Mouse (Mus musculus) lung, postnatal 0 days (tissue): ENCODE data around the gene Hist2h3b. TPM values are rescaled to one million over a fixed set of nuclear protein-coding genes. Genes with fewer than 3 reads are reported as not detected.
"Not testable (repeated sequence)": the region's sequence is repeated elsewhere in the genome, so short reads cannot be mapped to it uniquely, and the experiment has no call there.

Experiments used
- ATAC-seq: fragments of 200-750 bp; cut with Nextera tagmentation; 2 replicates; pipeline ENCODE4 v1.8.0; 2017; ENCODE audit warnings: moderate library complexity
- DNase-seq: peaks from one replicate; pipeline ENCODE4 v3.0.0-alpha.2; 2016; ENCODE audit warnings: low spot score
- H3K27ac ChIP-seq: fragments of 300-500 bp; sonication (generic); 2 replicates; pipeline ENCODE4 v1.5.1; 2014; ENCODE audit warnings: antibody characterized with exemption, mild to moderate bottlenecking, low read length, mixed read lengths
- H3K27me3 ChIP-seq: fragments of 300-500 bp; sonication (generic); replicated peaks from 2 replicates; pipeline ENCODE4 v1.6.1; 2014; ENCODE audit warnings: low read length, mixed read lengths; ENCODE audit not compliant: insufficient read depth
- H3K36me3 ChIP-seq: fragments of 300-500 bp; sonication (generic); 2 replicates; pipeline ENCODE4 v1.6.1; 2014; ENCODE audit warnings: low read length, mixed read lengths; ENCODE audit not compliant: insufficient read depth
- H3K4me1 ChIP-seq: fragments of 300-500 bp; sonication (generic); 2 replicates; pipeline ENCODE4 v1.6.1; 2014; ENCODE audit warnings: antibody characterized with exemption, low read depth, low read length, mixed read lengths; ENCODE audit not compliant: insufficient read depth
- H3K4me2 ChIP-seq: fragments of 300-500 bp; sonication (generic); replicated peaks from 2 replicates; pipeline ENCODE4 v1.6.1; 2014; ENCODE audit warnings: low read depth, mild to moderate bottlenecking, low read length, moderate library complexity, mixed read lengths
- H3K4me3 ChIP-seq: fragments of 300-500 bp; sonication (generic); 2 replicates; pipeline ENCODE4 v1.5.1; 2014; ENCODE audit warnings: low read depth, low read length
- H3K9ac ChIP-seq: fragments of 300-500 bp; sonication (generic); replicated peaks from 2 replicates; pipeline ENCODE4 v1.6.1; 2014; ENCODE audit warnings: low read depth, mild to moderate bottlenecking
- H3K9me3 ChIP-seq: fragments of 300-500 bp; sonication (generic); 2 replicates; pipeline ENCODE4 v1.6.1; 2016; ENCODE audit warnings: low read length, mixed read lengths
- CTCF ChIP-seq: IDR thresholded peaks from 2 replicates; pipeline ENCODE4 v1.5.1; 2016; ENCODE audit warnings: antibody characterized with exemption, mild to moderate bottlenecking
- EP300 ChIP-seq: IDR thresholded peaks from 2 replicates; pipeline ENCODE4 v1.6.1; 2016; ENCODE audit warnings: antibody characterized with exemption, mild to moderate bottlenecking, control low read depth
- WGBS: fragments of 180-500 bp; shearing (Covaris S2); extraction: QIAGEN DNeasy Blood & Tissue Kit; methylation state at CpG from one replicate; pipeline ENCODE4 v1.1.7; 2014; 5-methylcytosine and 5-hydroxymethylcytosine counted together
- polyA plus RNA-seq: library from polyadenylated mRNA; unstranded; fragments of >200 nt; fragmentation: Nextera tagmentation; extraction: Ambion mirVana; gene quantifications from 2 replicates; pipeline ENCODE4 v1.2.1, GENCODE M21; 2015

The Hist2h3b gene
- polyA plus RNA-seq, 1 experiment from 2014 or later = 12.5 TPM

- H3K4me3 ChIP-seq = no peak overlapping the region
- ATAC-seq (no peak), DNase-seq (peak; percentile 64)
- H3K9me3 ChIP-seq = no peaks in the 10 kb centered on the region
- no peak overlapping the region for H3K4me2 ChIP-seq
- H3K36me3 ChIP-seq = no peaks in the 10 kb centered on the region
- H3K27me3 ChIP-seq = no peaks in the 10 kb centered on the region
- TF ChIP-seq EP300 = no peak
- peak; percentile 65 for TF ChIP-seq CTCF
- H3K27ac ChIP-seq = no peak overlapping the region
- H3K9ac ChIP-seq = no peak overlapping the region
- no peaks in the 10 kb centered on the region for H3K4me1 ChIP-seq
- 16% methylated on average over 4 of the region's 4 CpGs for WGBS
These were observed 16.0 kb downstream of the Hist2h3b start for GRCm38 (mm10) chr3:96284457-96284856.

DNA sequence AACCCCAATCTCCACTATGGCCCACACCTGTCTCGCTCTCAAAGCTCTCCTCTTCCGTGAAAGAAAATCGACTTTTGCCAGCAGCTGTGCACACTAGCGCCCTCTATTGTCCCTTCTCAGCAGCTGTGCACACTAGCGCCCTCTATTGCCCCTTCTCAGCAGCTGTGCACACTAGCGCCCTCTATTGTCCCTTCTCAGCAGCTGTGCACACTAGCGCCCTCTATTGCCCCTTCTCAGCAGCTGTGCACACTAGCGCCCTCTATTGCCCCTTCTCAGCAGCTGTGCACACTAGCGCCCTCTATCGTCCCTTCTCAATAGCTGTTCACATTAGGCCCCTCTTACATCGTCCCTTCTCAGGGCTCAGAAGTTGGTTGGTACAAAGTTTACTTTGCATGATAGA is 18.9 kb downstream of the Hist2h3b start:
- not testable (repeated sequence) for H3K4me2 ChIP-seq, H3K4me3 ChIP-seq, ATAC-seq, H3K36me3 ChIP-seq, H3K9me3 ChIP-seq, H3K27me3 ChIP-seq, H3K4me1 ChIP-seq, H3K9ac ChIP-seq, DNase-seq, H3K27ac ChIP-seq
- 87% methylated on average over 11 of the region's 11 CpGs for WGBS
- peak; percentile 89 for TF ChIP-seq CTCF

DNA sequence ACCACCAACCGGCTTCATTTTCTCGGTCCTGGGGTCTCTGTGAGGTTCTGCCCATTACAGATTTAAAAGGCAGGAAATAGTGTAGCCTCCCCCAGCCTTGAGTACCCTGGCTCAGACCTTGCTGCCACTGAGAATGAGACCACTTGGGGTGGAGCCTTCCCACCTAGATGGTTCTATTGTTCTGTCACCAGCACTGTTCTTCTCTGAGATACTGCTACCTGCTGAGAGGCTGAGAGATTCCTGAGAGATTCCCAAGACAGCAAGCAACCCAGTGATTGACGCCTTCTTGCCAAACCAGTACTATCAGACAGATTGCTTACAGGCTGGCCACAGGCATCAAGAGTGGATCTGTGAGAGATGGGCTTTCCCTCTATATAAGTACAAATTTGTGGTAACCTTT is 20.7 kb downstream of the Hist2h3b start:
- H3K4me3 ChIP-seq = no peak overlapping the region
- H3K36me3 ChIP-seq = no peaks in the 10 kb centered on the region
- H3K27ac ChIP-seq = no peak overlapping the region
- TF ChIP-seq CTCF (no peak), EP300 (no peak)
- no peaks in the 10 kb centered on the region for H3K4me1 ChIP-seq
- DNase-seq = no peak
- no peak overlapping the region for H3K4me2 ChIP-seq
- H3K9ac ChIP-seq = no peak overlapping the region
- no peaks in the 10 kb centered on the region for H3K27me3 ChIP-seq
- no peaks in the 10 kb centered on the region for H3K9me3 ChIP-seq
- ATAC-seq = no peak
- 60% methylated on average over 3 of the region's 3 CpGs for WGBS

DNA sequence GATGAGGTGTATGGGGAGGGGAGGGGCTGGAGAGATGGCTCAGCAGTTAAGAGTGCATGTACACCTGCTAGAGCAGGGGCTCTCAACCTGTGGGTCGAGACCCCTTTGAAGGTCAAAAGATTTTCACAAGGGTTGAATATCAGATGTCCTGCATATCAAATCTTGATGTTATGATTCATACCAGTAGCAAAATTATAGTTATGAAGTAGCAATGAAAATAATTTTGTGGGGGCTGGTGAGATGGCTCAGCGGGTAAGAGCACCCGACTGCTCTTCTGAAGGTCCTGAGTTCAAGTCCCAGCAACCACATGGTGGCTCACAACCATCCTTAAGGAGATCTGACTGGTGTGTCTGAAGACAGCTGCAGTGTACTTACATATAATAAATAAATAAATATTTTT is 22.3 kb downstream of the Hist2h3b start:
- H3K9me3 ChIP-seq, H3K27ac ChIP-seq, H3K36me3 ChIP-seq, H3K27me3 ChIP-seq, H3K4me2 ChIP-seq, ATAC-seq, H3K4me3 ChIP-seq, H3K4me1 ChIP-seq, DNase-seq, H3K9ac ChIP-seq: not testable (repeated sequence)
- WGBS = 86% methylated on average over 3 of the region's 3 CpGs

DNA sequence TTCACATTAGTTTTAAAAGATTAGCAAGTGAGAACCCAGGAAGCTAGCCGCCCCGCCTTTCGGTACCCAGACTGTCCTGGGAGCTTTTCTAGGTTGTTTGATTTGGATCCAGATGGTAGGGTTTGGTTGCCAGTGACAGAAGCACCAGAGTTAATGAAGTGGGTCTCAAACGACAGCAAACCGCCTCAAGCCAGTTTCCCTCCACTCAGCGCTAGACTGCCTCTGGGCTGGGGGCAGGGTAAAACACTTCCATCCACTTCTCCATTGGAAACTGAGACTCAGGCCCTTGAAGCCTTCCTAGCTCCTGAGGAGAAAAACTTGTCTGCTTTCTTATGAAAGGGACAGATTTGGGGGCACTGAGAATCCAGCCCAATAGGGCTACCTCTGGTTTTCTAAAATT is 24.2 kb downstream of the Hist2h3b start:
- Histone ChIP-seq H3K4me1 (no peaks in the 10 kb centered on the region), H3K27me3 (no peaks in the 10 kb centered on the region), H3K9ac (no peak overlapping the region), H3K27ac (no peak overlapping the region), H3K36me3 (no peaks in the 10 kb centered on the region), H3K4me3 (no peak overlapping the region), H3K9me3 (no peaks in the 10 kb centered on the region), H3K4me2 (no peak overlapping the region)
- 49% methylated on average over 6 of the region's 6 CpGs for WGBS
- DNase-seq = no peak
- TF ChIP-seq EP300 (no peak), CTCF (no peak)
- no peak for ATAC-seq

DNA sequence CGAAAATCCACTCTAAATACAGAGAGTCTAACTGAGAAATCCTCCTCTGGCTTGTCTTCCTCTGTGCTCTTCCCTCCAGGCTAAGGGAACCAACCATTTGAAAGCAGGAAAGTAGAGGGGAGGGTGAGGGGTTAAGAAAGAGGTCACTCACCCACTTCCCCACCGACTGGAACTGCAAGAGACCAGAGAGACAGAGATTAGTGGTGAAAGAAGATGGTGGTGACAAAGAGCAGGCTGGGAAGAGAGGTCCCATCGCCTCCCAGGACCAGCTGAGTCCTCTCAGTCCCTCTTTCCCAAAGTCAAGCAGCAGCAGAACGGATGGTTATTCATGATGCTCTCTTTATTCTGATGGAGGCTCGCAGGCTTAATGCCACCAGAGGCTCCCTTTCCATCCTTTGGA is 24.9 kb downstream of the Hist2h3b start:
- H3K4me2 ChIP-seq = no peak overlapping the region

GRCm38 (mm10) chr3:96293787-96294186 is 25.3 kb downstream of the Hist2h3b start, which contains the start of gene Fcgr1:
Gene Fcgr1 (minus strand): TSS chr3:96293969.
- no peak for TF ChIP-seq EP300
- no peak for TF ChIP-seq CTCF
- no peaks in the 10 kb centered on the region for H3K36me3 ChIP-seq
- ATAC-seq (no peak), DNase-seq (no peak)
- H3K4me3 ChIP-seq = no peak within 1 kb of the TSS
- no peaks in the 10 kb centered on the region for H3K9me3 ChIP-seq
- no peak within 1 kb of the TSS for H3K9ac ChIP-seq
- H3K4me2 ChIP-seq = no peak within 1 kb of the TSS
- H3K4me1 ChIP-seq = no peaks in the 10 kb centered on the region
- 73% methylated on average over 4 of the region's 4 CpGs for WGBS
- no peak within 1 kb of the TSS for H3K27ac ChIP-seq
- no peaks in the 10 kb centered on the region for H3K27me3 ChIP-seq

More for the DNA sequence above, 24.9 kb downstream of the Hist2h3b start:
- Histone ChIP-seq H3K9me3 (no peaks in the 10 kb centered on the region), H3K36me3 (no peaks in the 10 kb centered on the region), H3K4me1 (no peaks in the 10 kb centered on the region), H3K27me3 (no peaks in the 10 kb centered on the region), H3K27ac (no peak overlapping the region), H3K9ac (no peak overlapping the region), H3K4me3 (no peak overlapping the region)
- DNase-seq (no peak), ATAC-seq (no peak)
- 45% methylated on average over 5 of the region's 5 CpGs for WGBS
- TF ChIP-seq CTCF = no peak
- no peak for TF ChIP-seq EP300
